ENCODE assay signal across 16 mouse cellular contexts in the genomic region with DNA sequence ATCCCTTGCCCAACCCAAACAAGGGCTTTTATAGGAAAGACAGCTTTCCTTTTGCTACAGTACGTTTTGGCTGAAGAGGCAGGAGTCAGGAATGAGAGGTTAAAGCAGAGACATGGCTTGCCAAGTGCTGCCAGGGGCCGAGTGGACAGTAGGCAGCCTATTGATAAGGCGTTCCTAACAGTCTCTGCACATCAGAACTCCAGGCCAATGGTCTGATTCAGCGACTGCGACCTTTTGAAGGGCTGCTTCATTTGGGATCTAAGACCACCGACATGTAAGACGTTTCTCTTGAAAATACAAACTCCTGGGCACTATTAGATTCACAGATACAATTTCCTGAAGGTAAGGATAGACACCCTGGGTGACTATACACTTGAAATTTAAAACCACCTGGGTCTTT.
"Had no signal": no experiment of that assay in that cellular context is flagged by ENCODE, and none has a peak within 500 bp of the region (broad histone marks: within the 10 kb centered on the region; RNA-seq: fewer than 3 reads in every experiment).

No protein-coding gene starts in this region.

- H3K9ac ChIP-seq: neural tube, embryonic 13.5 days; neural tube, embryonic 15.5 days; stomach, embryonic 15.5 days had no signal

- H3K27ac ChIP-seq: neural tube, embryonic 13.5 days; neural tube, embryonic 15.5 days; stomach, embryonic 15.5 days; stomach, postnatal 0 days had no signal

- H3K4me3 ChIP-seq: neural tube, embryonic 13.5 days; neural tube, embryonic 15.5 days; stomach, embryonic 15.5 days had no signal

- H3K4me1 ChIP-seq: neural tube, embryonic 13.5 days; stomach, embryonic 15.5 days had no signal

- H3K9me3 ChIP-seq: neural tube, embryonic 13.5 days; neural tube, embryonic 15.5 days; stomach, embryonic 15.5 days had no signal

- DNase-seq: retina, postnatal 1 day; right cerebral cortex, adult 18-20 months; right cerebral cortex, postnatal 14 days; right cerebral cortex, postnatal 25 days; right cerebral cortex, postnatal 4 days; spleen, adult 18-20 months; thymus, adult 18-20 months; thymus, adult 2 months; thymus, postnatal 14 days; thymus, postnatal 25 days; thymus, postnatal 36 days; thymus, postnatal 4 days had no signal

- H3K4me2 ChIP-seq: neural tube, embryonic 13.5 days; neural tube, embryonic 15.5 days; stomach, embryonic 15.5 days had no signal

- H3K27me3 ChIP-seq: neural tube, embryonic 13.5 days; neural tube, embryonic 15.5 days; stomach, embryonic 15.5 days had no signal

- H3K36me3 ChIP-seq: stomach, embryonic 15.5 days had no signal
